Mouse (Mus musculus) midbrain, embryonic 11.5 days (tissue): ENCODE data around the gene Helb. TPM values are rescaled to one million over a fixed set of nuclear protein-coding genes. Genes with fewer than 3 reads are reported as not detected.

Experiments
- ATAC-seq: fragments of 200-750 bp; cut with Nextera tagmentation; 2 replicates; pipeline ENCODE4 v1.8.0; 2017; ENCODE audit warnings: moderate TSS enrichment, moderate library complexity; ENCODE audit not compliant: low FRiP score
- DNase-seq: peaks from one replicate; pipeline ENCODE4 v3.0.0; 2015; ENCODE audit warnings: low spot score; ENCODE audit errors: missing footprints
- H3K27ac ChIP-seq: fragments of 300-500 bp; sonication (generic); 2 replicates; pipeline ENCODE4 v1.5.1; 2014; ENCODE audit warnings: low read depth, low read length
- H3K27me3 ChIP-seq: fragments of 300-500 bp; sonication (generic); 2 replicates; pipeline ENCODE4 v1.6.1; 2014; ENCODE audit warnings: mild to moderate bottlenecking, low read length, moderate library complexity, mixed read lengths; ENCODE audit not compliant: control insufficient read depth, insufficient read depth
- H3K36me3 ChIP-seq: fragments of 300-500 bp; sonication (generic); 2 replicates; pipeline ENCODE4 v1.6.1; 2014; ENCODE audit warnings: mild to moderate bottlenecking, low read length, moderate library complexity, mixed read lengths; ENCODE audit not compliant: control insufficient read depth, insufficient read depth
- H3K4me1 ChIP-seq: fragments of 300-500 bp; sonication (generic); 2 replicates; pipeline ENCODE4 v1.6.1; 2014; ENCODE audit warnings: low read length; ENCODE audit not compliant: control insufficient read depth, insufficient read depth
- H3K4me2 ChIP-seq: fragments of 300-500 bp; sonication (generic); 2 replicates; pipeline ENCODE4 v1.6.1; 2014; ENCODE audit warnings: mild to moderate bottlenecking, moderate library complexity
- H3K4me3 ChIP-seq: fragments of 300-500 bp; sonication (generic); 2 replicates; pipeline ENCODE4 v1.5.1; 2014; ENCODE audit warnings: low read depth, low read length
- H3K9ac ChIP-seq: fragments of 300-500 bp; sonication (generic); 2 replicates; pipeline ENCODE4 v1.6.1; 2014; ENCODE audit warnings: low read length
- H3K9me3 ChIP-seq: fragments of 300-500 bp; sonication (generic); 2 replicates; pipeline ENCODE4 v1.6.1; 2016; ENCODE audit warnings: low read length; ENCODE audit not compliant: control insufficient read depth
- WGBS: fragments of 180-500 bp; shearing (Covaris S2); extraction: QIAGEN DNeasy Blood & Tissue Kit; methylation state at CpG from one replicate; pipeline ENCODE4 v1.1.7; 2014; 5-methylcytosine and 5-hydroxymethylcytosine counted together
- polyA plus RNA-seq: library from polyadenylated mRNA; unstranded; fragments of >200 nt; fragmentation: Nextera tagmentation; extraction: Ambion mirVana; gene quantifications from 2 replicates; pipeline ENCODE4 v1.2.1, GENCODE M21; 2014

The Helb gene
- polyA plus RNA-seq, 1 experiment from 2014 or later, result 3.7 TPM

DNA sequence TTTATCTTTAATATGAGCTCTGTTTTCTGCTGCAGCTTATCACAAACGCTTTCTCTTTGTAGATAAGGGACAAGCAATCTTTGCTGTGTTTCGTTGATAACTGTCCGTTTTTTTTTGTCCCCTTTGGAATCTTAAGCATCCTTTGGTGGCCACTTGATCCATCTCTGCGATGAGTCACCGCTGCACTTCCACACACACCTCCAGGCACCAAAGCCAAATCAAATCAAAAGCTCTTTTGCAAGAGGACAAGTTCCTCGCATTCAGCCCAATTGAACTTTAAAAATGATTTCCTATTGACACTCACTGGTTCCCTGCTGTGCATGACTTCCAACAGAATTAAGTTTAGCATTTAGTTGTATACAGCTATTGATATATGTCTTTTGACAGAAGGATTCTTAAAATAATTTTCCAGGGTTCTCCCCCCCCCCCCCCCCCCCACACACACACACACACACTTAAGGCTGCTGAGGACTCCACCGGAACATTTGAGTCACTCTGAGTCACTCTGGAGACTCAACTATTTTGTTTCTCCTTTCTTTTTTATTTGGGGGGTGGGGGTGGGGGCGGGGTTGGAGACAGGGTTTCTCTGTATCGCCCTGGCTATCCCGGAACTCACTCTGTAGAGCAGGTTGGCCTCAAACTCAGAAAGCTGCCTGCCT is 52.1 kb downstream of the Helb start:
- WGBS, result 86% methylated on average over 10 of the region's 10 CpGs
- Histone ChIP-seq H3K27ac (no peak overlapping the region), H3K4me3 (no peak overlapping the region), H3K4me1 (no peaks in the 10 kb centered on the region), H3K9me3 (no peaks in the 10 kb centered on the region), H3K9ac (no peak overlapping the region), H3K4me2 (no peak overlapping the region), H3K36me3 (no peaks in the 10 kb centered on the region), H3K27me3 (no peaks in the 10 kb centered on the region)
- no peak for ATAC-seq
- peak; percentile 61 for DNase-seq

DNA sequence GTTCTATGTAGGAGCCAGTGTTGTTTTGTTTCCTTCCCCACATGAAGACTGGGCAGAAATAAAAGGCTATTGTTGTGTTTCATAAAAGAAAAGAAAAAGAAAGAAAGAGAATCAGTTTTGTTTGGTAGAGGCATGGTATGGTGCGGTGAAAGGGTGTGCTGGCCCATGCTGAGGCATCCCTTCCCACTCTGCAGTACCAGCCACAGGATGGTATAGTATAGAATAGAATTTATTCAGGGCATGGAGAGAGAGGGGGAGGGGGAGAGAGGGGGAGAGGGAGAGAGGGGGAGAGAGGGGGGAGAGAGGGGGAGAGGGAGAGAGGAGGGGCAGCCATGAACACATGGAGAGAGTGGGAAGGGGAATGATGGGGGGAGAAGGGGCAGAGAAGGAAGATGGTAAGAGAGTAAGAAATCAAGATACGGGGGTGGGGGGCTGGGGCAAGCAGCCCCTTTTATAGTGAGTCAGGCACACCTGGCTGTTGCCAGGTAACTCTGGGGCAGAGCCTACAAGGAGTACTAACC is 68.0 kb downstream of the Helb start:
- Histone ChIP-seq H3K4me2 (no peak overlapping the region), H3K9ac (no peak overlapping the region), H3K27ac (no peak overlapping the region), H3K9me3 (no peaks in the 10 kb centered on the region), H3K4me3 (no peak overlapping the region), H3K36me3 (no peaks in the 10 kb centered on the region), H3K27me3 (no peaks in the 10 kb centered on the region), H3K4me1 (no peaks in the 10 kb centered on the region)
- ATAC-seq, result peak; percentile 64
- 53% methylated on average over 2 of the region's 2 CpGs for WGBS
- peak; percentile 67 for DNase-seq

DNA sequence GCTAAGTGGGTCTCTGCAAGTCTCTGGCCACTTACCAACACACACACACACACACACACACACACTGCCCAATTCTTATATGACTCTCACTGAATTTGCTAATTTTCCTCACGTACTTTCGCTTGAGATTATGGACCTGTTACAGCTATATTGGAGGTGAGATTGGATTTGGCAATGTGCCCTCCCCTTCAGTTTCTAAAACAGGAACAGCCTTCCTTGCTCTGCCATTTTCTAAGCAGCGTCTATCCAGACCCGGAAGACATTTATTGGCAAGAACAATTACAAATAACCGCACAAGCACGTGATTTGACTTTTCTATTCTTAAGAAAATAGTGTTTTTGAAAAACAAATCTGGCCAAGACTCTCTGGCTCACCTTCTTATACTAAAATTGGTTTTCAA is 68.5 kb downstream of the Helb start:
- 85% methylated on average over 6 of the region's 6 CpGs for WGBS
- Histone ChIP-seq H3K36me3 (no peaks in the 10 kb centered on the region), H3K4me3 (no peak overlapping the region), H3K4me2 (no peak overlapping the region), H3K9ac (no peak overlapping the region), H3K9me3 (no peaks in the 10 kb centered on the region), H3K27ac (no peak overlapping the region), H3K4me1 (no peaks in the 10 kb centered on the region), H3K27me3 (no peaks in the 10 kb centered on the region)
- DNase-seq, result no peak
- ATAC-seq, result no peak

DNA sequence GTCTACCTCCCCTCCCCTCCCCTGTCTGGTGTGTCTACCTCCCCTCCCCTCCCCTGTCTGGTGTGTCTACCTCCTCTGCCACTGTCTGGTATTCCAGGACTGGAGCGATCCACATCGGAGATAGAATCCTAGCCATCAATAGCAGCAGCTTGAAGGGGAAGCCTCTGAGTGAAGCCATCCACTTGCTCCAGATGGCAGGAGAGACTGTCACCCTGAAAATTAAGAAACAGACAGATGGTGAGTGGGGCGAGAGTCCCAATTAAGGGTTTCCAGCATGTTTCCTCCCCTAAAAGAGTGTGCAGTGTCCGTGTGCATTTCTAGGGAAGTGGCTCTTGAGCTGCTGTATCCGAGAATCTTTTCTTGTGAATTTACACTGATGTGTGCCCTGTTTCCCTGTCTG is 74.6 kb downstream of the Helb start:
- Histone ChIP-seq H3K9me3 (no peaks in the 10 kb centered on the region), H3K9ac (no peak overlapping the region), H3K4me1 (peaks cover 9% of the 10 kb centered on the region; the same call in 1 of the 2 replicates), H3K27me3 (no peaks in the 10 kb centered on the region), H3K4me2 (no peak overlapping the region), H3K4me3 (no peak overlapping the region), H3K36me3 (no peaks in the 10 kb centered on the region), H3K27ac (no peak overlapping the region)
- no peak for DNase-seq
- WGBS, result 90% methylated on average over 5 of the region's 5 CpGs
- ATAC-seq, result no peak

DNA sequence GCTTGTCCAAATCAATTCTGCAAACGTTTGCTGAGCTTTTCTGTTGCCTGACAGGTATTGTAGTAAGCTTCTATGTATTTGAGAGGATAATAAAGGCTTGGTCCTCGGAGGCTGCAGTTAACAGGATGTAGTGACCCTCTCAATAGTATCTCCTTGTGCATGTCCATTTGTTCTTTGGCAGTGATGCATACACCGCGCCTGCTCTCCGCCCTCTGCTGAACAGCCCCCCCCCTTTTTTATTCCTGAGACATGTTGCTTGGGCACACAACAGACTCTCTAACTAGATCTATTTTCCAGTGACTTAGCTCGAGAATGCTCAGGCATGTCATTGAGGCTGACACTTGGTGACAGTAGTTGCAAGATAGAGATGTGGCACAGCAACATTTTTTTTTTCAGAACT is 77.0 kb downstream of the Helb start:
- WGBS, result 32% methylated on average over 6 of the region's 6 CpGs
- peaks cover 9% of the 10 kb centered on the region; the same call in 1 of the 2 replicates for H3K4me1 ChIP-seq
- no peak overlapping the region for H3K4me3 ChIP-seq
- no peak overlapping the region for H3K4me2 ChIP-seq
- no peak overlapping the region for H3K27ac ChIP-seq
- no peaks in the 10 kb centered on the region for H3K27me3 ChIP-seq
- no peak overlapping the region for H3K9ac ChIP-seq
- H3K9me3 ChIP-seq, result no peaks in the 10 kb centered on the region
- ATAC-seq (peak; percentile 61; the same call in 1 of the 2 replicates), DNase-seq (no peak)
- no peaks in the 10 kb centered on the region for H3K36me3 ChIP-seq

DNA sequence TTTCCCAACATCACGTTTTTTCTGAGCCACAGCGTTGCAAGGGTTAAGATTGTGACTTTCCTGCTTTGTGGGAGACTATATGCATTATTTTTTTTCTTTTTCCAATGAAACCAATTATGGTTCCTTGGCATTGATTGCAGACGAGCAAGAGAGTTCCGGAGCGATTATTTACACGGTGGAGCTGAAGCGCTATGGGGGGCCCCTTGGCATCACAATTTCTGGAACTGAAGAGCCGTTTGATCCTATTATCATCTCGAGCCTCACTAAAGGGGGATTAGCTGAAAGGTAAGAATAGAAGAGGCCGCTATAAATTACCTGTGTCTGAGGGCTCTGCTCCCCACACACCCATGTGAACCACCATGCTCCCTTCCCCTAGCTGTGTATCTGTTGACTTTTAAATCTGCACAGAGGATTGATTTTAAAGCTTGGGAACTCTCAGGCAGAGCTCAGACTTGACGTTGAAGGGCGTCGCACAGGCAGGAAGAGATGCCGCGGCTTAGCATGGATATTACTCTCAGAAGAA is 77.5 kb downstream of the Helb start:
- no peak overlapping the region for H3K4me2 ChIP-seq
- 33% methylated on average over 15 of the region's 15 CpGs for WGBS
- no peak for ATAC-seq

DNA sequence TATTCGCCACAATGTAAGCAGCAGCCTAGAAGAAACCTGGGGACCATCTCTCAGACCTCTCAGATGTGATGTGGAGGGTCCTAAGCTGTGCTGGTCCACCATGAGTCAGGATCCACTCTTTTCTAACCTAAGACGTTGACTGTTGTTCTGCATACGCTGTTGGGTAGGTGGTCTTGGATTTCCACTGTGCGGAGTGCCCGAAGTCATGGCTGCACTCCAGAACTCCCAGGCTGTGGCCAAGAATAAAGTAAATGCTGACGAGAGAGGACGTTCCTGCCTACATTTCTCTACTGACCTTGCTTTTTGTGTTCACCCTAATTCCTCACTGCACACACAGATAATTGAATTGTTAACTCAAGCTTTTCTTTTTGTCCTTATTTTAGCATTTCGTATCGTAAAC is 78.9 kb downstream of the Helb start:
- 83% methylated on average over 9 of the region's 9 CpGs for WGBS
- ATAC-seq (no peak), DNase-seq (no peak)
- no peaks in the 10 kb centered on the region for H3K27me3 ChIP-seq
- H3K4me1 ChIP-seq, result peaks cover 9% of the 10 kb centered on the region; the same call in 1 of the 2 replicates
- H3K9ac ChIP-seq, result no peak overlapping the region
- no peaks in the 10 kb centered on the region for H3K9me3 ChIP-seq
- H3K36me3 ChIP-seq, result no peaks in the 10 kb centered on the region
- H3K4me2 ChIP-seq, result no peak overlapping the region
- no peak overlapping the region for H3K27ac ChIP-seq
- no peak overlapping the region for H3K4me3 ChIP-seq

More for the DNA sequence above, 77.5 kb downstream of the Helb start:
- Histone ChIP-seq H3K9ac (no peak overlapping the region), H3K9me3 (no peaks in the 10 kb centered on the region), H3K4me3 (no peak overlapping the region), H3K27me3 (no peaks in the 10 kb centered on the region), H3K4me1 (peaks cover 9% of the 10 kb centered on the region; the same call in 1 of the 2 replicates), H3K27ac (no peak overlapping the region), H3K36me3 (no peaks in the 10 kb centered on the region)
- DNase-seq, result peak; percentile 84

Other genes starting within 250 kb of the Helb start
- 83.1 and 88.4 TPM in 2 replicates for gene Tmbim4, start 88.6 kb upstream of the Helb start, polyA plus RNA-seq
- gene Irak3, start 89.1 kb upstream of the Helb start, polyA plus RNA-seq, result 0.72 and 1.2 TPM in 2 replicates
- 53.7 and 58.3 TPM in 2 replicates for gene Llph, start 114.1 kb upstream of the Helb start, polyA plus RNA-seq